Mouse (Mus musculus): ENCODE measurements at regions not wholly inside any gene's neighbourhood (a gene's known extent, or its start where the extent isn't known, plus 50 kb on each side); places are given as distances from the start of the nearest gene placed in this dataset.

- no peak for DNase-seq (ENCODE audit: low spot score in 2 of 2)
Observed at GRCm38 (mm10) chr7:71648314-71648713, 297.0 kb upstream of the Gm10295 start.

GRCm38 (mm10) chr7:71646944-71647343 lies 295.7 kb upstream of the Gm10295 start:
- DNase-seq (ENCODE audit: low spot score in 2 of 2) = no peak

- no peak for DNase-seq (ENCODE audit: low spot score in 2 of 2)
Observed at GRCm38 (mm10) chr7:71623048-71623447, 271.8 kb upstream of the Gm10295 start.

GRCm38 (mm10) chr7:71603159-71603558 lies 251.9 kb upstream of the Gm10295 start:
- DNase-seq (ENCODE audit: low spot score in 2 of 2) = peak in 1 of 2 experiments; percentile 27

GRCm38 (mm10) chr7:71596780-71597179 lies 245.5 kb upstream of the Gm10295 start:
- DNase-seq (ENCODE audit: low spot score in 2 of 2) = no peak

GRCm38 (mm10) chr7:71587626-71588025 lies 236.3 kb upstream of the Gm10295 start:
- no peak for DNase-seq (ENCODE audit: low spot score in 2 of 2)

GRCm38 (mm10) chr7:71583443-71584055 lies 232.3 kb upstream of the Gm10295 start:
- DNase-seq (ENCODE audit: low spot score in 2 of 2) = peak in 1 of 2 experiments; percentile 26

- peak; percentile 23 to 62 for DNase-seq (ENCODE audit: low spot score in 2 of 2)
Observed at GRCm38 (mm10) chr7:71581746-71582145, 230.5 kb upstream of the Gm10295 start.

GRCm38 (mm10) chr7:71560296-71560936 lies 209.1 kb upstream of the Gm10295 start:
- DNase-seq (ENCODE audit: low spot score in 2 of 2) = no peak

- no peak for DNase-seq (ENCODE audit: low spot score in 2 of 2)
Observed at GRCm38 (mm10) chr7:71556473-71556872, 205.2 kb upstream of the Gm10295 start.

- DNase-seq (ENCODE audit: low spot score in 2 of 2) = no peak
Observed at GRCm38 (mm10) chr7:71555476-71555875, 204.2 kb upstream of the Gm10295 start.

- DNase-seq (ENCODE audit: low spot score in 2 of 2) = no peak
Observed at GRCm38 (mm10) chr7:71546606-71547213, 195.4 kb upstream of the Gm10295 start.

GRCm38 (mm10) chr7:71541467-71541866 lies 190.2 kb upstream of the Gm10295 start:
- no peak for DNase-seq (ENCODE audit: low spot score in 2 of 2)

- DNase-seq (ENCODE audit: low spot score in 2 of 2) = no peak
Observed at GRCm38 (mm10) chr7:71533109-71533508, 181.8 kb upstream of the Gm10295 start.

- no peak for DNase-seq (ENCODE audit: low spot score in 2 of 2)
Observed at GRCm38 (mm10) chr7:71531496-71531895, 180.2 kb upstream of the Gm10295 start.

- DNase-seq (ENCODE audit: low spot score in 2 of 2) = no peak
Observed at GRCm38 (mm10) chr7:71530922-71531321, 179.6 kb upstream of the Gm10295 start.

GRCm38 (mm10) chr7:71526152-71526551 lies 174.9 kb upstream of the Gm10295 start:
- no peak for DNase-seq (ENCODE audit: low spot score in 2 of 2)

GRCm38 (mm10) chr7:71524577-71525126 lies 173.4 kb upstream of the Gm10295 start:
- DNase-seq (ENCODE audit: low spot score in 2 of 2) = no peak

GRCm38 (mm10) chr7:71524119-71524518 lies 172.8 kb upstream of the Gm10295 start:
- no peak for DNase-seq (ENCODE audit: low spot score in 2 of 2)

GRCm38 (mm10) chr7:71507379-71507778 lies 156.1 kb upstream of the Gm10295 start:
- no peak for DNase-seq (ENCODE audit: low spot score in 2 of 2)

- DNase-seq (ENCODE audit: low spot score in 2 of 2) = no peak
Observed at GRCm38 (mm10) chr7:71500719-71501118, 149.4 kb upstream of the Gm10295 start.

- no peak for DNase-seq (ENCODE audit: low spot score in 2 of 2)
Observed at GRCm38 (mm10) chr7:71498123-71498522, 146.8 kb upstream of the Gm10295 start.

- no peak for DNase-seq (ENCODE audit: low spot score in 2 of 2)
Observed at GRCm38 (mm10) chr7:71491128-71491527, 139.8 kb upstream of the Gm10295 start.
